In the genomic region with DNA sequence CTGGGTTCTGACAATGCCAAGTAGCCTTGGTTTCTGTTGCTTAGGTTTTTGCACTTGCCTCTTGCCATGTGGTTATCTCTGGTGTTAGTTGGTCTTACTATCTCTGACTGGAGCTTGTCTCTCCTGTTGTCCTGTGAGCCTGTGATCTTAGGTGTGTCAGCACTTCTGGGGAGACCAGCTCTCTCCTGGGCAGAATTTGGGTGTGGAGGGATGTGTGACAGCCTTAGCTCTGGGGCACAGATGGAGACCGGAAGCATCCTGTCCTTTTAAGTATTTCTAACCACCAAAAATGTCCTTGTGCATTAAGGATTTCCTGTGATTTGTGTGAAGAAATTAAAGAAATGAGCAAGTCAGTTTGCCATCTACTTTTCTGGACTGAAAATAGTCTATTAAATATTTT, we compare ENCODE assay signal across 36 mouse cellular contexts. TPM values are rescaled to one million over a fixed set of nuclear protein-coding genes. Genes with fewer than 3 reads are reported as not detected.
A peak's percentile ranks its signal among the peaks of the same experiment; 100 is the strongest.
DNase-seq lines count a peak whose midpoint lies in the region; ATAC-seq and TF ChIP-seq lines count a peak whose summit lies in the region.
"Had no signal": no experiment of that assay in that cellular context is flagged by ENCODE, and none has a peak within 500 bp of the region (broad histone marks: within the 10 kb centered on the region; RNA-seq: fewer than 3 reads in every experiment).

No protein-coding gene starts in this region.

- H3K4me1 ChIP-seq in liver, embryonic 14.5 days (replicated peaks; ENCODE audit: control insufficient read depth in 2 of 2, insufficient read depth in 2 of 2, low read length in 1 of 2) = no peaks in the 10 kb centered on the region
- H3K4me1 ChIP-seq: forebrain, embryonic 12.5 days; heart, embryonic 10.5 days; heart, embryonic 15.5 days; lung, embryonic 15.5 days; neural tube, embryonic 15.5 days had no signal

- WGBS in liver, embryonic 14.5 days (ENCODE audit: insufficient replicate concordance) = 39% methylated on average over 1 of the region's 1 CpGs

- no peaks in the 10 kb centered on the region for H3K36me3 ChIP-seq in liver, embryonic 14.5 days (replicated peaks; ENCODE audit: control insufficient read depth, insufficient read depth, low read depth)
- H3K36me3 ChIP-seq: forebrain, embryonic 12.5 days; heart, embryonic 10.5 days; heart, embryonic 15.5 days; lung, embryonic 15.5 days; neural tube, embryonic 15.5 days had no signal

- no peak overlapping the region for H3K27ac ChIP-seq in liver, embryonic 14.5 days
- H3K27ac ChIP-seq: forebrain, embryonic 12.5 days; heart, embryonic 10.5 days; heart, embryonic 15.5 days; lung, embryonic 15.5 days; neural tube, embryonic 15.5 days; stomach, postnatal 0 days had no signal

- TF ChIP-seq CTCF in liver, embryonic 14.5 days (IDR thresholded peaks at IDR 0.05; ENCODE audit: low read depth) = no peak

- H3K9ac ChIP-seq in liver, embryonic 14.5 days (replicated peaks) = no peak overlapping the region
- H3K9ac ChIP-seq: forebrain, embryonic 12.5 days; heart, embryonic 15.5 days; lung, embryonic 15.5 days; neural tube, embryonic 15.5 days had no signal

- no peak for DNase-seq in liver, embryonic 14.5 days (ENCODE audit: low read depth in 3 of 3, low spot score in 3 of 3)
- no peak for DNase-seq in liver
- DNase-seq in CD4-positive, CD25-positive, alpha-beta regulatory T cell, adult 2 months (ENCODE audit: low read depth, low spot score) = peak; percentile 52
- no peak for DNase-seq in frontal cortex, postnatal 10 days (ENCODE audit: low spot score in 2 of 2)
- no peak for DNase-seq in ovary, postnatal 36 days (ENCODE audit: low spot score)
- no peak for DNase-seq in lung, postnatal 36 days
- DNase-seq: adrenal gland, postnatal 10 days; cerebellum, adult 11 months; cerebellum, adult 9-11 months; gastrocnemius, postnatal 25 days; heart, adult 11 months; kidney, adult 9 months; kidney, postnatal 10 days; layer of hippocampus, adult 9-11 months; midbrain, embryonic 14.5 days; right cerebral cortex, postnatal 4 days; thymus, adult 18-20 months had no signal

- H3K4me2 ChIP-seq in liver, embryonic 14.5 days (ENCODE audit: low read depth) = no peak overlapping the region
- H3K4me2 ChIP-seq: forebrain, embryonic 12.5 days; heart, embryonic 15.5 days; lung, embryonic 15.5 days; neural tube, embryonic 15.5 days had no signal

- no peaks in the 10 kb centered on the region for H3K9me3 ChIP-seq in liver, embryonic 14.5 days (ENCODE audit: control insufficient read depth, low read length)
- H3K9me3 ChIP-seq: forebrain, embryonic 12.5 days; heart, embryonic 10.5 days; lung, embryonic 15.5 days; neural tube, embryonic 15.5 days had no signal

- H3K4me3 ChIP-seq in liver, embryonic 14.5 days (ENCODE audit: insufficient read depth in 1 of 2, low read depth in 2 of 2, low read length in 2 of 2) = no peak overlapping the region
- H3K4me3 ChIP-seq: erythroblast, embryonic 14.5 days; forebrain, embryonic 12.5 days; heart, embryonic 10.5 days; heart, embryonic 15.5 days; lung, embryonic 15.5 days; neural tube, embryonic 15.5 days had no signal

- peak; percentile 33 for ATAC-seq in liver, embryonic 14.5 days (ENCODE audit: insufficient read depth)
- peak; percentile 68 for ATAC-seq in common myeloid progenitor, adult 5-6 weeks (replicated peaks; ENCODE audit: low read depth, poor library complexity, severe bottlenecking)
- ATAC-seq in megakaryocyte-erythroid progenitor cell, adult 5-6 weeks (replicated peaks; ENCODE audit: low FRiP score, low TSS enrichment, poor library complexity, severe bottlenecking) = peak; percentile 85
- ATAC-seq: hindbrain, embryonic 16.5 days; intestine, postnatal 0 days had no signal

- H3K27me3 ChIP-seq in liver, embryonic 14.5 days (ENCODE audit: control insufficient read depth, insufficient read depth, low read length) = no peaks in the 10 kb centered on the region
- H3K27me3 ChIP-seq: forebrain, embryonic 12.5 days; heart, embryonic 15.5 days; lung, embryonic 15.5 days; neural tube, embryonic 15.5 days had no signal

- no peak for TF ChIP-seq EP300 in liver, embryonic 14.5 days (IDR thresholded peaks at IDR 0.05; ENCODE audit: low read depth)

RNA-seq across cellular contexts. Expression of a gene that starts 21.4 kb away (rescaled TPM):
- polyA plus RNA-seq in liver, embryonic 14.5 days (2012; rRNA removed) = 0.71 and 1.3 TPM in 2 replicates
- polyA plus RNA-seq in liver, embryonic 14.5 days (2014; fragmentation: Nextera tagmentation; extraction: Ambion mirVana) = 0.93 and 1.2 TPM in 2 replicates
- 85.8 and 126 TPM in 2 replicates for total RNA-seq in common myeloid progenitor, adult 5-6 weeks (2017)
- 2.6 and 3.7 TPM in 2 replicates for total RNA-seq in megakaryocyte-erythroid progenitor cell, adult 5-6 weeks (2014; fragmentation: Nextera tagmentation)
- total RNA-seq in megakaryocyte-erythroid progenitor cell, adult 5-6 weeks (2017) = 10.9 and 12.2 TPM in 2 replicates
- polyA plus RNA-seq: forebrain, embryonic 12.5 days had no signal

RNA-seq across cellular contexts. Expression of a gene that starts 50.1 kb away (rescaled TPM):
- polyA plus RNA-seq in liver, embryonic 14.5 days (2012; rRNA removed) = not detected in 2 replicates
- 0.01 and 0.03 TPM in 2 replicates for polyA plus RNA-seq in liver, embryonic 14.5 days (2014; fragmentation: Nextera tagmentation; extraction: Ambion mirVana)
- total RNA-seq in common myeloid progenitor, adult 5-6 weeks (2017) = under 0.01 TPM in 1 of 2 replicates, not detected in the other
- total RNA-seq in megakaryocyte-erythroid progenitor cell, adult 5-6 weeks (2014; fragmentation: Nextera tagmentation) = not detected in 2 replicates
- not detected in 2 replicates for total RNA-seq in megakaryocyte-erythroid progenitor cell, adult 5-6 weeks (2017)
- total RNA-seq: adrenal gland, postnatal 10 days; gastrocnemius, adult 18-20 months; gastrocnemius, postnatal 25 days; heart, postnatal 25 days; liver, adult 2 months; monocyte, adult 5-6 weeks had no signal
- polyA plus RNA-seq: embryonic facial prominence, embryonic 14.5 days; erythroblast, embryonic 14.5 days; forebrain, embryonic 12.5 days; heart, embryonic 10.5 days; heart, embryonic 15.5 days; hindbrain, embryonic 11.5 days; intestine, postnatal 0 days; limb, embryonic 11.5 days; liver, adult 2 months; lung, embryonic 15.5 days; midbrain, embryonic 14.5 days; spleen, adult 2 months; stomach, postnatal 0 days had no signal

Comparison
In these comparisons a context has a peak if more than half of its experiments do, and no peak if none do; other contexts are left out.
1. ATAC-seq: peak in every context shown above with its lines; median percentile 85 in megakaryocyte-erythroid progenitor cell, adult 5-6 weeks; 68 in common myeloid progenitor, adult 5-6 weeks; 33 in liver, embryonic 14.5 days.